Mouse (Mus musculus) left cerebral cortex, adult 6 months (tissue): ENCODE measurements around the gene Ifna2. TPM values are rescaled to one million over a fixed set of nuclear protein-coding genes. Genes with fewer than 3 reads are reported as not detected.

ENCODE experiments used
- long read RNA-seq, 2 experiments: library from polyadenylated mRNA; unstranded; transcript quantifications; one replicate each; pipeline ENCODE4 v2.0.0; 2019 to 2020
- polyA plus RNA-seq: library from polyadenylated mRNA; unstranded; fragments of <200 nt; fragmentation: Nextera tagmentation; gene quantifications from 2 replicates; pipeline ENCODE4 v1.2.3, GENCODE M21; 2021

The Ifna2 gene
- polyA plus RNA-seq, result not detected in 2 replicates
- long read RNA-seq, experiment 1, result 0 reads
- long read RNA-seq, experiment 2, result 0 reads

GRCm38 (mm10) chr4:88683812-88684211 is at the start of gene Ifna2:
Ifna2 (minus strand) TSS chr4:88683912.

GRCm38 (mm10) chr4:88721791-88722721 is 38.3 kb upstream of the Ifna2 start, which contains the start of the genes Gm26566 and Klhl9:
Gm26566 (plus strand) TSS chr4:88721805.
Klhl9 (minus strand) TSS chr4:88722465.

GRCm38 (mm10) chr4:88691259-88691658 is 7.5 kb upstream of the Ifna2 start, which contains the start of gene Ifnab:
Ifnab (minus strand) TSS chr4:88691359.

GRCm38 (mm10) chr4:88676824-88677223 is 6.9 kb downstream of the Ifna2 start, which contains the start of gene Ifna16:
Ifna16 (minus strand) TSS chr4:88676924.

GRCm38 (mm10) chr4:88644359-88644758 is 39.4 kb downstream of the Ifna2 start, which contains the start of gene Ifna13:
Ifna13 (minus strand) TSS chr4:88644459.

GRCm38 (mm10) chr4:88634311-88634710 is 49.4 kb downstream of the Ifna2 start, which contains the start of gene C87499:
C87499 (minus strand) TSS chr4:88634411.

Other genes starting within 250 kb of the Ifna2 start
- gene Hacd4, start 245.0 kb downstream of the Ifna2 start, polyA plus RNA-seq, result 1.4 and 2.1 TPM in 2 replicates
- not detected in 2 replicates for gene Ifnb1, start 161.1 kb downstream of the Ifna2 start, polyA plus RNA-seq
- not detected in 2 replicates for gene Ifna15, start 125.7 kb downstream of the Ifna2 start, polyA plus RNA-seq
- gene Ifna14, start 112.1 kb downstream of the Ifna2 start, polyA plus RNA-seq, result not detected in 2 replicates
- not detected in 2 replicates for gene Ifna9, start 91.5 kb downstream of the Ifna2 start, polyA plus RNA-seq
- gene Ifna12, start 80.5 kb downstream of the Ifna2 start, polyA plus RNA-seq, result not detected in 2 replicates
- not detected in 2 replicates for gene C87499, start 49.5 kb downstream of the Ifna2 start, polyA plus RNA-seq
- not detected in 2 replicates for gene Ifna13, start 39.5 kb downstream of the Ifna2 start, polyA plus RNA-seq
- gene Ifna16, start 7.0 kb downstream of the Ifna2 start, polyA plus RNA-seq, result not detected in 2 replicates
- gene Ifnab, start 7.4 kb upstream of the Ifna2 start, polyA plus RNA-seq, result not detected in 2 replicates
- gene Gm26566, start 37.9 kb upstream of the Ifna2 start, polyA plus RNA-seq, result 1.0 and 1.5 TPM in 2 replicates
- 57.9 and 73.6 TPM in 2 replicates for gene Klhl9, start 38.6 kb upstream of the Ifna2 start, polyA plus RNA-seq
- not detected in 2 replicates for gene Gm13271, start 71.0 kb upstream of the Ifna2 start, polyA plus RNA-seq
- not detected in 2 replicates for gene Gm13283, start 76.2 kb upstream of the Ifna2 start, polyA plus RNA-seq
- not detected in 2 replicates for gene Gm13290, start 89.9 kb upstream of the Ifna2 start, polyA plus RNA-seq
- gene Gm13289, start 93.0 kb upstream of the Ifna2 start, polyA plus RNA-seq, result not detected in 2 replicates
- gene Gm13272, start 95.9 kb upstream of the Ifna2 start, polyA plus RNA-seq, result not detected in 2 replicates
- not detected in 2 replicates for gene Ifnz, start 98.2 kb upstream of the Ifna2 start, polyA plus RNA-seq
- not detected in 2 replicates for gene Gm13276, start 101.8 kb upstream of the Ifna2 start, polyA plus RNA-seq
- not detected in 2 replicates for gene Gm13277, start 104.7 kb upstream of the Ifna2 start, polyA plus RNA-seq
- not detected in 2 replicates for gene Gm13278, start 107.6 kb upstream of the Ifna2 start, polyA plus RNA-seq
- gene Gm13275, start 110.6 kb upstream of the Ifna2 start, polyA plus RNA-seq, result not detected in 2 replicates
- not detected in 2 replicates for gene Gm13279, start 113.5 kb upstream of the Ifna2 start, polyA plus RNA-seq
- not detected in 2 replicates for gene Gm13285, start 115.8 kb upstream of the Ifna2 start, polyA plus RNA-seq
- not detected in 2 replicates for gene Gm13287, start 119.3 kb upstream of the Ifna2 start, polyA plus RNA-seq
- not detected in 2 replicates for gene Gm13288, start 121.6 kb upstream of the Ifna2 start, polyA plus RNA-seq
- gene Ifna7, start 132.3 kb upstream of the Ifna2 start, polyA plus RNA-seq, result not detected in 2 replicates
- gene Ifna11, start 136.0 kb upstream of the Ifna2 start, polyA plus RNA-seq, result not detected in 2 replicates
- not detected in 2 replicates for gene Ifna6, start 143.5 kb upstream of the Ifna2 start, polyA plus RNA-seq
- not detected in 2 replicates for gene Ifna5, start 151.6 kb upstream of the Ifna2 start, polyA plus RNA-seq
- gene Ifna4, start 157.9 kb upstream of the Ifna2 start, polyA plus RNA-seq, result not detected in 2 replicates
- not detected in 2 replicates for gene Ifna1, start 166.2 kb upstream of the Ifna2 start, polyA plus RNA-seq
- gene Ifne, start 196.3 kb upstream of the Ifna2 start, polyA plus RNA-seq, result not detected in 2 replicates